Comparison of ENCODE assay signal across 19 mouse cellular contexts in genomic region chr5:144950428-144951051, GRCm38 (mm10). TPM values are rescaled to one million over a fixed set of nuclear protein-coding genes. Genes with fewer than 3 reads are reported as not detected.
A peak's percentile ranks its signal among the peaks of the same experiment; 100 is the strongest.
DNase-seq lines count a peak whose midpoint lies in the region; ATAC-seq and TF ChIP-seq lines count a peak whose summit lies in the region.
"Had no signal": no experiment of that assay in that cellular context is flagged by ENCODE, and none has a peak within 500 bp of the region (broad histone marks: within the 10 kb centered on the region; RNA-seq: fewer than 3 reads in every experiment).

No protein-coding gene starts in this region.

- no peak for ATAC-seq in liver, embryonic 12.5 days
- ATAC-seq in stomach, embryonic 16.5 days (ENCODE audit: insufficient read depth, low FRiP score) = no peak
- ATAC-seq: forebrain, embryonic 13.5 days; forebrain, embryonic 15.5 days had no signal

- H3K9ac ChIP-seq in liver, adult 2 months (ENCODE audit: low read depth, low read length) = no peak overlapping the region
- no peak overlapping the region for H3K9ac ChIP-seq in liver, embryonic 12.5 days
- no peak overlapping the region for H3K9ac ChIP-seq in stomach, embryonic 16.5 days (ENCODE audit: low read length)
- H3K9ac ChIP-seq: embryonic facial prominence, embryonic 12.5 days; forebrain, embryonic 13.5 days; forebrain, embryonic 15.5 days had no signal

- intact Hi-C loops in left cerebral cortex, adult 2 months (cut with DNase I) = loop anchor here (1.0 kb wide), 1 partner anchor 13 kb away; no protein-coding TSS in a partner anchor
- intact Hi-C loops in left cerebral cortex, postnatal 4 days (cut with DNase I) = no loop called here

- TF ChIP-seq CTCF in left cerebral cortex, adult 2 months (IDR thresholded peaks at IDR 0.05) = no peak
- no peak for TF ChIP-seq CTCF in liver, adult 2 months (IDR thresholded peaks at IDR 0.05; ENCODE audit: low read depth, low read length)
- TF ChIP-seq CTCF in lung, adult 2 months (IDR thresholded peaks at IDR 0.05; ENCODE audit: insufficient read depth, low read length) = no peak

- WGBS in liver, adult 2 months = 79% methylated on average over 5 of the region's 5 CpGs
- 73% methylated on average over 5 of the region's 5 CpGs for WGBS in liver, embryonic 12.5 days (ENCODE audit: insufficient replicate concordance)
- WGBS in stomach, embryonic 16.5 days = 89% methylated on average over 5 of the region's 5 CpGs
- WGBS in lung, adult 2 months = 92% methylated on average over 5 of the region's 5 CpGs
- 93% methylated on average over 5 of the region's 5 CpGs for WGBS in midbrain, embryonic 10.5 days

- H3K79me2 ChIP-seq in liver, adult 2 months (ENCODE audit: control insufficient read depth, insufficient read depth, low read length) = peaks cover 27% of the 10 kb centered on the region; the same call in 1 of the 2 replicates

- no peak for TF ChIP-seq POLR2A in liver, adult 2 months (IDR thresholded peaks at IDR 0.05; ENCODE audit: extremely low read depth, insufficient read depth, low read length)
- no peak for TF ChIP-seq POLR2A in lung, adult 2 months (IDR thresholded peaks at IDR 0.05; ENCODE audit: borderline replicate concordance, extremely low read depth, low read depth, low read length)

- H3K4me1 ChIP-seq in liver, adult 2 months (ENCODE audit: control insufficient read depth, insufficient read depth, low read length) = peaks cover 25% of the 10 kb centered on the region
- no peaks in the 10 kb centered on the region for H3K4me1 ChIP-seq in liver, embryonic 12.5 days
- H3K4me1 ChIP-seq in stomach, embryonic 16.5 days (ENCODE audit: control insufficient read depth, insufficient read depth, low read length) = peaks cover 49% of the 10 kb centered on the region
- peaks cover 20% of the 10 kb centered on the region for H3K4me1 ChIP-seq in lung, adult 2 months (ENCODE audit: control insufficient read depth, insufficient read depth, low read length)
- peaks cover 14% of the 10 kb centered on the region for H3K4me1 ChIP-seq in midbrain, embryonic 10.5 days

- H3K27me3 ChIP-seq in liver, adult 2 months (ENCODE audit: control insufficient read depth, insufficient read depth, low read length) = no peaks in the 10 kb centered on the region
- H3K27me3 ChIP-seq in liver, embryonic 12.5 days (replicated peaks) = no peaks in the 10 kb centered on the region
- H3K27me3 ChIP-seq in stomach, embryonic 16.5 days (ENCODE audit: control insufficient read depth, insufficient read depth, low read length) = no peaks in the 10 kb centered on the region
- H3K27me3 ChIP-seq in midbrain, embryonic 10.5 days (ENCODE audit: low read depth, poor library complexity, severe bottlenecking) = no peaks in the 10 kb centered on the region
- H3K27me3 ChIP-seq: embryonic facial prominence, embryonic 12.5 days; forebrain, embryonic 13.5 days; forebrain, embryonic 15.5 days had no signal

- no peak for DNase-seq in left cerebral cortex, adult 2 months (ENCODE audit: extremely low spot score in 1 of 2, low spot score in 2 of 2)
- DNase-seq in left cerebral cortex, postnatal 4 days = no peak
- DNase-seq in liver, adult 2 months (ENCODE audit: extremely low read depth, low read depth, low spot score) = peak; percentile 75
- DNase-seq in lung, adult 2 months = no peak
- no peak for DNase-seq in midbrain, embryonic 10.5 days (ENCODE audit: low spot score)
- DNase-seq: adrenal gland, adult 2 months; adrenal gland, postnatal 10 days; adrenal gland, postnatal 25 days; cerebellum, adult 11-12 months; cerebellum, adult 2 months; cerebellum, adult 9-10 months; cerebellum, postnatal 10 days; cerebellum, postnatal 25 days had no signal

- H3K4me2 ChIP-seq in liver, embryonic 12.5 days = no peak overlapping the region
- no peak overlapping the region for H3K4me2 ChIP-seq in stomach, embryonic 16.5 days (ENCODE audit: low read depth, low read length)
- H3K4me2 ChIP-seq: embryonic facial prominence, embryonic 12.5 days; forebrain, embryonic 13.5 days; forebrain, embryonic 15.5 days had no signal

- H3K4me3 ChIP-seq in left cerebral cortex, adult 2 months = no peak overlapping the region
- H3K4me3 ChIP-seq in liver, adult 2 months (ENCODE audit: insufficient read depth, low read depth, low read length) = no peak overlapping the region
- no peak overlapping the region for H3K4me3 ChIP-seq in liver, embryonic 12.5 days
- no peak overlapping the region for H3K4me3 ChIP-seq in stomach, embryonic 16.5 days (replicated peaks; ENCODE audit: low read length)
- no peak overlapping the region for H3K4me3 ChIP-seq in lung, adult 2 months (replicated peaks; ENCODE audit: extremely low read depth, low read depth, low read length)
- no peak overlapping the region for H3K4me3 ChIP-seq in midbrain, embryonic 10.5 days
- H3K4me3 ChIP-seq: embryonic facial prominence, embryonic 10.5 days; embryonic facial prominence, embryonic 12.5 days; forebrain, embryonic 13.5 days; forebrain, embryonic 15.5 days had no signal

- H3K9me3 ChIP-seq in liver, embryonic 12.5 days (replicated peaks) = no peaks in the 10 kb centered on the region
- H3K9me3 ChIP-seq in stomach, embryonic 16.5 days (replicated peaks; ENCODE audit: control insufficient read depth, low read length) = no peaks in the 10 kb centered on the region
- no peaks in the 10 kb centered on the region for H3K9me3 ChIP-seq in midbrain, embryonic 10.5 days (replicated peaks)
- H3K9me3 ChIP-seq: embryonic facial prominence, embryonic 10.5 days; embryonic facial prominence, embryonic 12.5 days; forebrain, embryonic 13.5 days; forebrain, embryonic 15.5 days had no signal

- H3K27ac ChIP-seq in left cerebral cortex, adult 2 months = peak overlapping the region; percentile 15; the same call in 1 of the 2 replicates
- no peak overlapping the region for H3K27ac ChIP-seq in liver, adult 2 months (replicated peaks; ENCODE audit: insufficient read depth, low read depth, low read length)
- H3K27ac ChIP-seq in liver, embryonic 12.5 days = no peak overlapping the region
- H3K27ac ChIP-seq in stomach, embryonic 16.5 days (ENCODE audit: low read length) = peak overlapping the region; percentile 82; the same call in 1 of the 2 replicates
- H3K27ac ChIP-seq in midbrain, embryonic 10.5 days (replicated peaks) = no peak overlapping the region
- H3K27ac ChIP-seq: embryonic facial prominence, embryonic 10.5 days; embryonic facial prominence, embryonic 12.5 days; forebrain, embryonic 13.5 days; forebrain, embryonic 15.5 days had no signal

- no peaks in the 10 kb centered on the region for H3K36me3 ChIP-seq in liver, adult 2 months (ENCODE audit: control insufficient read depth, insufficient read depth, low read length)
- H3K36me3 ChIP-seq in liver, embryonic 12.5 days = no peaks in the 10 kb centered on the region
- no peaks in the 10 kb centered on the region for H3K36me3 ChIP-seq in stomach, embryonic 16.5 days (ENCODE audit: control insufficient read depth, insufficient read depth, low read length)
- no peaks in the 10 kb centered on the region for H3K36me3 ChIP-seq in midbrain, embryonic 10.5 days
- H3K36me3 ChIP-seq: embryonic facial prominence, embryonic 10.5 days; embryonic facial prominence, embryonic 12.5 days; forebrain, embryonic 15.5 days had no signal

RNA-seq across cellular contexts. Expression of gene Smurf1, which starts 15.1 kb away (rescaled TPM):
- total RNA-seq in left cerebral cortex, adult 2 months (2021) = 10 to 100 TPM; 35.2 to 40.7 TPM
- 10 to 100 TPM; 59.3 to 60.2 TPM for total RNA-seq in left cerebral cortex, postnatal 4 days (2021)
- total RNA-seq in liver, adult 2 months (2014; rRNA removed) = 5.2 and 6.0 TPM in 2 replicates
- 6.7 and 8.6 TPM in 2 replicates for polyA plus RNA-seq in liver, adult 2 months (2012; rRNA removed)
- 4.2 and 4.7 TPM in 2 replicates for polyA plus RNA-seq in liver, embryonic 12.5 days (2016; fragmentation: Nextera tagmentation; extraction: Ambion mirVana)
- 7.0 and 7.7 TPM in 2 replicates for polyA plus RNA-seq in stomach, embryonic 16.5 days (2015; fragmentation: Nextera tagmentation; extraction: Ambion mirVana)
- polyA plus RNA-seq in lung, adult 2 months (2012; rRNA removed) = 33.5 and 34.1 TPM in 2 replicates
- 13.2 and 16.2 TPM in 2 replicates for polyA plus RNA-seq in midbrain, embryonic 10.5 days (2016; fragmentation: Nextera tagmentation; extraction: Ambion mirVana)

Comparison
In these comparisons a context has a peak if more than half of its experiments do, and no peak if none do; other contexts are left out.
1. H3K27ac ChIP-seq: peak in left cerebral cortex, adult 2 months (single experiment) and stomach, embryonic 16.5 days (single experiment); none in liver, adult 2 months (single experiment), liver, embryonic 12.5 days (single experiment) and midbrain, embryonic 10.5 days (single experiment).